Mouse (Mus musculus) thymus, adult 2 months (tissue): ENCODE results near the gene Dpp6.

Experiments used
- CTCF ChIP-seq: fragments of 200-500 bp; IDR thresholded peaks from 2 replicates; pipeline ENCODE4 v1.5.1; 2012; ENCODE audit warnings: mild to moderate bottlenecking, control low read depth, low read length, moderate library complexity, borderline replicate concordance; ENCODE audit not compliant: control insufficient read depth, poor library complexity, insufficient read depth; ENCODE audit errors: extremely low read depth
- POLR2A ChIP-seq: fragments of 200-500 bp; IDR thresholded peaks from 2 replicates; pipeline ENCODE4 v1.6.1; 2012; ENCODE audit warnings: mild to moderate bottlenecking, low read length, control low read depth, moderate library complexity; ENCODE audit not compliant: control insufficient read depth, poor library complexity, insufficient read depth; ENCODE audit errors: extremely low read depth

- TF ChIP-seq POLR2A = no peak
- TF ChIP-seq CTCF = no peak
Measured at GRCm38 (mm10) chr5:27220116-27220515, 403.1 kb downstream of the Dpp6 start.
